Mouse (Mus musculus) testis, adult 2 months (tissue): Measurements from ENCODE around the gene Akap5.

Experiments
- CTCF ChIP-seq: fragments of 200-500 bp; IDR thresholded peaks from 2 replicates; pipeline ENCODE4 v1.5.1; 2012; ENCODE audit warnings: low read depth, mild to moderate bottlenecking, inconsistent platforms, low read length, moderate library complexity; ENCODE audit not compliant: control insufficient read depth, insufficient read depth, insufficient replicate concordance
- POLR2A ChIP-seq: fragments of 200-500 bp; IDR thresholded peaks from 2 replicates; pipeline ENCODE4 v1.6.1; 2012; ENCODE audit warnings: low read depth, mild to moderate bottlenecking, inconsistent platforms, low read length, moderate library complexity; ENCODE audit not compliant: control insufficient read depth

DNA sequence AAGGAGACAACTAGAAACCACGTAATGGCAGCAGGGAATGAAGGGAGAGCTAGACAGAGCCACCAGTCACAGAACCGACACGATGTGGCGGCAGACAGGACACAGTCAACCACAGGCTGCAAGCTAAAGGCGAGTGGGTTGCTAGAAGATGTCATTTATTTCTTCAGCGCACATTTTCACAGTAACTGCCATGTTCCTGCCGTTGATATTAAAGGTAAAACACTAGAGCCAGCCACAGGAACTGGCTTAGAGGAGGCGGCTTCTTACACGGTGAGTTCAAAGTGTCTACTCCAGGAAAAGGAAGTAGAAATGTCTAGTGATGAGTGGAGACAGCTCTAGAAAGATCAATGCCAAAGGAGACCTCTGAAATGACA, 37.6 kb downstream of the Akap5 start:
- TF ChIP-seq CTCF (no peak), POLR2A (no peak)
